Mouse (Mus musculus) stomach, embryonic 15.5 days (tissue): ENCODE measurements around the gene Gnptg. TPM values are rescaled to one million over a fixed set of nuclear protein-coding genes. Genes with fewer than 3 reads are reported as not detected.

Experiments used
- ATAC-seq: fragments of 200-750 bp; cut with Nextera tagmentation; 2 replicates; pipeline ENCODE4 v1.8.0; 2017; ENCODE audit warnings: low read depth, moderate number of reproducible peaks, moderate TSS enrichment; ENCODE audit not compliant: insufficient read depth, low FRiP score
- H3K27ac ChIP-seq: fragments of 300-500 bp; sonication (generic); 2 replicates; pipeline ENCODE4 v1.5.1; 2015; ENCODE audit warnings: mild to moderate bottlenecking, inconsistent platforms
- H3K27me3 ChIP-seq: fragments of 300-500 bp; sonication (generic); replicated peaks from 2 replicates; pipeline ENCODE4 v1.6.1; 2015; ENCODE audit warnings: inconsistent platforms
- H3K36me3 ChIP-seq: fragments of 300-500 bp; sonication (generic); 2 replicates; pipeline ENCODE4 v1.6.1; 2015; ENCODE audit warnings: inconsistent platforms
- H3K4me1 ChIP-seq: fragments of 300-500 bp; sonication (generic); 2 replicates; pipeline ENCODE4 v1.6.1; 2015; ENCODE audit warnings: inconsistent platforms
- H3K4me2 ChIP-seq: fragments of 300-500 bp; sonication (generic); 2 replicates; pipeline ENCODE4 v1.6.1; 2015; ENCODE audit warnings: mild to moderate bottlenecking, inconsistent platforms
- H3K4me3 ChIP-seq: fragments of 300-500 bp; sonication (generic); replicated peaks from 2 replicates; pipeline ENCODE4 v1.5.1; 2015; ENCODE audit warnings: inconsistent platforms
- H3K9ac ChIP-seq: fragments of 300-500 bp; sonication (generic); 2 replicates; pipeline ENCODE4 v1.6.1; 2015; ENCODE audit warnings: inconsistent platforms
- H3K9me3 ChIP-seq: fragments of 300-500 bp; sonication (generic); 2 replicates; pipeline ENCODE4 v1.6.1; 2016; ENCODE audit warnings: inconsistent platforms
- WGBS: fragments of 180-500 bp; shearing (Covaris S2); methylation state at CpG from one replicate; pipeline ENCODE4 v1.1.7; 2015; 5-methylcytosine and 5-hydroxymethylcytosine counted together
- polyA plus RNA-seq: library from polyadenylated mRNA; unstranded; fragments of >200 nt; fragmentation: Nextera tagmentation; extraction: Ambion mirVana; gene quantifications from 2 replicates; pipeline ENCODE4 v1.2.1, GENCODE M21; 2015

Gnptg gene
- polyA plus RNA-seq = 41.9 and 44.2 TPM in 2 replicates

- Histone ChIP-seq H3K9ac (peak within 1 kb of the TSS; percentile 99), H3K36me3 (peaks cover 16% of the 10 kb centered on the region), H3K27ac (peak within 1 kb of the TSS; percentile 85), H3K27me3 (no peaks in the 10 kb centered on the region), H3K4me1 (peaks cover 17% of the 10 kb centered on the region), H3K9me3 (no peaks in the 10 kb centered on the region), H3K4me2 (peak within 1 kb of the TSS; percentile 91), H3K4me3 (peak within 1 kb of the TSS; percentile 95)
- ATAC-seq = peak; percentile 81
- under 1% methylated on average over 80 of the region's 80 CpGs for WGBS
Measured at GRCm38 (mm10) chr17:25239695-25240636, at the start of gene Gnptg, which contains the start of gene Tsr3. Gene Gnptg (minus strand): TSS chr17:25240124. Gene Tsr3 (plus strand): TSS chr17:25240170.

DNA sequence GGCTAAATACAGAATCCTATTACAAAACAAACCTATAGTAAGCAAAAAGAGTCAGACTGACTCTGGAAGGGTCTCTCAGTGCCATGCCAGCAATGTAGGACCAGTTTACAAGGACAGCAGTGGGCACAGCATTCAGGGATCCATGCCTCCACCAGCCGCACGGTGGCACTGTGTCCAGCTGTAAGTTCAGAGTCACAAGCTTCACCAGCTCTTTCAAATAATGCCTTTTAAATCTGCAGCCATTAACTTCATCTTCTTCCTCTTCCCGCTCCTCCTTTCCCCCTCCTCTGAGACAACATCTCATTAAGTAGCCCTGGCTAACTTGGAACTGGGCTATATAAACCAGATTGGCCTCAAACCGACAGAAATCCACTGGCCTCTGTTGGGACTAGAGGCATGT lies 48.9 kb upstream of the Gnptg start:
- no peak overlapping the region for H3K4me3 ChIP-seq
- 21% methylated on average over 4 of the region's 4 CpGs for WGBS
- no peak overlapping the region for H3K27ac ChIP-seq
- no peaks in the 10 kb centered on the region for H3K27me3 ChIP-seq
- no peaks in the 10 kb centered on the region for H3K4me1 ChIP-seq
- H3K9ac ChIP-seq = no peak overlapping the region
- no peak for ATAC-seq
- H3K4me2 ChIP-seq = no peak overlapping the region
- no peaks in the 10 kb centered on the region for H3K36me3 ChIP-seq
- no peaks in the 10 kb centered on the region for H3K9me3 ChIP-seq

DNA sequence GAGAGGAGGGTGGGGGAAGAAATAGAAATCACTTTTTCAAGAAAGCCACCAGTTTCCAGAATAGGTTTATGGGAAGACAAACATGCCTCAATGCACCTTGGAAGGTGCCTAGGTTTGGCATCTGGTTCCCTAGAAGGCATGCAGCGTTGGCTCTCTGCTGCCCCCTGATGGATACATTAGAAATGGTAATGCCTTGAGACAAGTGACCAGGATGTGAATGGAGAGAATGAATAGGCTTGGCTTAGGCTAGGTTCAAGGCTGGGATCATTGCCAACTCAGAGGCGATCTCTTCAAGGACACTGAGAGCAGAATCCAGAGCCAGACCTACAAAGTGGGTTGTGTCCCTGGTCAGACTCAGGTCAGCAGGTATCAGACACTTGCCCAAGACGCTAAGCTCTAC lies 45.1 kb upstream of the Gnptg start:
- no peak overlapping the region for H3K4me2 ChIP-seq
- no peak overlapping the region for H3K27ac ChIP-seq
- H3K4me1 ChIP-seq = no peaks in the 10 kb centered on the region
- H3K4me3 ChIP-seq = no peak overlapping the region
- H3K9me3 ChIP-seq = no peaks in the 10 kb centered on the region
- no peaks in the 10 kb centered on the region for H3K27me3 ChIP-seq
- 22% methylated on average over 3 of the region's 3 CpGs for WGBS
- no peak overlapping the region for H3K9ac ChIP-seq
- H3K36me3 ChIP-seq = no peaks in the 10 kb centered on the region
- peak; percentile 39; the same call in 1 of the 2 replicates for ATAC-seq

- Histone ChIP-seq H3K27ac (no peak overlapping the region), H3K9ac (no peak overlapping the region), H3K4me1 (no peaks in the 10 kb centered on the region), H3K4me2 (no peak overlapping the region), H3K9me3 (no peaks in the 10 kb centered on the region), H3K36me3 (no peaks in the 10 kb centered on the region), H3K4me3 (no peak overlapping the region), H3K27me3 (no peaks in the 10 kb centered on the region)
- peak; percentile 76; the same call in 1 of the 2 replicates for ATAC-seq
- WGBS = 34% methylated on average over 11 of the region's 11 CpGs
Measured at GRCm38 (mm10) chr17:25282133-25282532, 42.2 kb upstream of the Gnptg start.

GRCm38 (mm10) chr17:25275833-25276232 lies 35.9 kb upstream of the Gnptg start:
- no peak overlapping the region for H3K9ac ChIP-seq
- no peaks in the 10 kb centered on the region for H3K36me3 ChIP-seq
- no peak overlapping the region for H3K4me3 ChIP-seq
- 96% methylated on average over 3 of the region's 3 CpGs for WGBS
- ATAC-seq = no peak
- H3K27me3 ChIP-seq = no peaks in the 10 kb centered on the region
- no peak overlapping the region for H3K27ac ChIP-seq
- peaks cover 16% of the 10 kb centered on the region for H3K4me1 ChIP-seq
- no peaks in the 10 kb centered on the region for H3K9me3 ChIP-seq
- no peak overlapping the region for H3K4me2 ChIP-seq

DNA sequence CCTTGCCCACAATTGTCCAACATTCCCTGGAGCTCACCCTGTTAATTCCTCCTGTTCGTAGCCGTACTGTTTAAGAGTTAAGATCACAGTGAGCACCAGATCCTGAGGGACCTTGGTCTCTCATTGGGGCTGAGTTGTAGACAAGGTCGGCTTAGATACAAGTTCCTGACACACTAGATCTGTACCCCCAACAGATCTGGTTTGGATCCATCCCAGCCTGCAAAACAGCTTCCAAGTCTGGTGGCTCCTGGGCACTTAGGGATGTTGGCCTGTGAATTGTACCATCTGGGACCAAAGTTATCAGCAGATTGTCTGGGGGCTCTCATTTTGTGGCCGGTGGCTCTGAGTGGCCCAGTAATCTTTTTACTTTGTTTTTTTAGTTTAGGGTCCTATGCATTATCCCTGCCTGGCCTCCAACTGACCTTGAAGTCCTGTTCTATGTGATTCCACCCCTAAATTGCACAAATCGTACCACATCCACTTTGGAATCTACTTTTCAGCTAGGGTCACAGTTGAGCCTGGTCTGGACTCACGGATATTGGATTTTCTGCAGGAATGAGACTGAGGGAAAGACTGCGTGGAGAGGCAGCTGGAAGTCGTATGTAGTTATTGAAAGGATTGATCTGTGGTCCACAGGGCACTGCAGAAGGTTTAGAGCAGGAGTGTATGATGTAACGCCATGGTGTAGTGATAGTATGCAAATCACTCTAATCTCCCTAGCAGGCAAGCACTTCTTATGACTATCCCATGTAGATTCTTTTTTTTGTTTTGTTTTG lies 34.8 kb upstream of the Gnptg start, which contains the start of gene Ube2i:
Gene Ube2i (minus strand): TSS at position 52 of the 776 bp plus-strand sequence.
- no peaks in the 10 kb centered on the region for H3K36me3 ChIP-seq
- H3K4me3 ChIP-seq = peak within 1 kb of the TSS; percentile 98
- H3K9ac ChIP-seq = peak within 1 kb of the TSS; percentile 99
- WGBS = 74% methylated on average over 9 of the region's 9 CpGs
- no peaks in the 10 kb centered on the region for H3K9me3 ChIP-seq
- peak within 1 kb of the TSS; percentile 98 for H3K27ac ChIP-seq
- peak within 1 kb of the TSS; percentile 52 for H3K4me2 ChIP-seq
- no peak for ATAC-seq
- H3K4me1 ChIP-seq = peaks cover 24% of the 10 kb centered on the region
- H3K27me3 ChIP-seq = no peaks in the 10 kb centered on the region

DNA sequence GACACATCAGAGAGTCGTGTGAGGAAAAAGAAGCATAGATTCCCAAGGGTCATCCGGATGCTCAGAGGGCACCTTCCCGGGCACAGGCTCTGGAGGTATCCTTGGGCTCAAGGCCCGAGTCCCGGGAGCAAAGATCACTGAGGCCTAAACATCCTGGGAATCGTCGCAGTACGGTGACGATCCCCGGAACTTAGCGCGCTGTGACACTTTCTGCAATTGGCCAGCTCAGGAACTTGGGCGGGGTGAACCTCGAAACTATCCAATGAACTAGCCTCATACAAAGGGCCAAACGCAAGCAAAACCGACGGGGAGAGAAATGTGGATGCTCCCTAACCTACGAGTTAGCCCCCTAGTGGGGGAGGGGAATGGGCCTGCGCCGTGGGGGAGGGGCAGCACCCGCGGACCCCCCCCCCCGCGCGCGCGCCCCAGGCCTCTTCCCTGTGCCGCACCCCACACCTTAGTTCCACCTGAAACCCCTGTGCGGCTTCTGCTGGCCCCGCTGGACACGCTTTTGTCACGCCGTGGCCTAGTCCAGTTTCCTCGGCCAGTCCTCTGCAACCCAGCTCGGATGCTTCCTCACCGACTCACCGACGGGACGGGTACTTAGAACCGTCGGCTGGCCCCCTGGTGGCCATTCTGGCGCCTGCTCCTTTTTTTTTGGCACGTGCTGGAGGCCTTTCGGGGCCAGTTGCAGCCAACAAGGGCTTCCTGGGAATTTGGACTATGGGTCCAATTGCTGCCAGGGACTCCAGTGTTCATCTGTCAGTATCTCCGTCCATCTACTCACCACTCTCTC lies 34.0 kb upstream of the Gnptg start:
- Histone ChIP-seq H3K9me3 (no peaks in the 10 kb centered on the region), H3K27me3 (no peaks in the 10 kb centered on the region), H3K27ac (peak overlapping the region; percentile 98), H3K9ac (peak overlapping the region; percentile 99), H3K4me3 (peak overlapping the region; percentile 98), H3K4me1 (peaks cover 24% of the 10 kb centered on the region), H3K4me2 (peak overlapping the region; percentile 52), H3K36me3 (peaks cover 5% of the 10 kb centered on the region)
- peak; percentile 82 for ATAC-seq
- WGBS = under 1% methylated on average over 45 of the region's 45 CpGs

GRCm38 (mm10) chr17:25272951-25273705 lies 33.2 kb upstream of the Gnptg start:
- Histone ChIP-seq H3K36me3 (peaks cover 13% of the 10 kb centered on the region), H3K27ac (peak overlapping the region; percentile 98), H3K27me3 (no peaks in the 10 kb centered on the region), H3K4me3 (peak overlapping the region; percentile 98), H3K4me1 (peaks cover 24% of the 10 kb centered on the region), H3K9me3 (no peaks in the 10 kb centered on the region), H3K9ac (peak overlapping the region; percentile 99), H3K4me2 (peak overlapping the region; percentile 92)
- peak; percentile 89 for ATAC-seq
- under 1% methylated on average over 92 of the region's 92 CpGs for WGBS

DNA sequence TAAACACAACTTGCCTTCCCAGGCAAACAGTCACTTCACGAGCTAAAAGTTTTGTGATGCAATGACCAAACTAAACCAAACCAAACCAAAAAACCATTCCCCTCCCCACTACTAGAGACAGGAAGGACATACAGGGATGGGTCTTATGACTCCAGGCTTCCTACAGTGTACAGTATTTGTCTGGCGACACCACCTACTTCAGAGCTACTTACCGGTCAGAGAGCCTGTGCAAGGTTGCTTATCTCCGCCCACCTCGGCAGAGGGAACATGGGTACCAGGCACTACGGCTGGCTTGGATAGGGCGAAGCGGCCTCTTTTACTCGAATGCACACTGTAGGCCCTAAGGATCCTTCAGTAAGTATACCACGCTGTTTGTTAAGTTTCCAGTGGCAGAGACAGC lies 32.4 kb upstream of the Gnptg start:
- Histone ChIP-seq H3K4me1 (peaks cover 24% of the 10 kb centered on the region), H3K27me3 (no peaks in the 10 kb centered on the region), H3K27ac (peak overlapping the region; percentile 98), H3K4me3 (peak overlapping the region; percentile 98), H3K36me3 (peaks cover 21% of the 10 kb centered on the region), H3K9me3 (no peaks in the 10 kb centered on the region), H3K9ac (peak overlapping the region; percentile 99), H3K4me2 (peak overlapping the region; percentile 92)
- no peak for ATAC-seq
- WGBS = 2% methylated on average over 10 of the region's 10 CpGs

DNA sequence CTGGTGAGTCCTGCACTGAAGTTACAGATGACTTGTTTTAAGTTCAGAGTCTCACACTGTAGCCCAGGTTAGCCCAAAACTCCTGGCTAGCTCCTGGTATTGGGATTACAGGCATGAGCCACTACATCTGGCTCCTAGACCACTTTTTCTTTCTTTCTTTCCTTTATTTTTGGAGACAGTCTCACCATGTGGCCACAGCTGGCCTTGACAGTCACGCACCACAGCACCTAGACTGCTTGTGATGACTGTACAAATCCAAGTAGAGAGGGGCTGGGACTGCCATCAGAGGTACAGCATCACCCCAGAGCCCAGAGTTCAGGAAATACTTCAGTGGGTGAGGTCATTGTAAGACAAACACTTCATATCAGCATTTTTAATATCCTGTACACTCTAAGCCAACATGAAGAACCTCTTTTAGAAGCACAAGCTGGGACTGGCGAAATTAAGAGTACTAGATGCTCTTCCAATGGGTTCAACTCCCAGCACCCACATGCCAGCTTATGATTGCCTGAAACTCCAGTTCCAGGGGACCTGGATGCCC lies 30.9 kb upstream of the Gnptg start:
- Histone ChIP-seq H3K27ac (no peak overlapping the region), H3K9ac (no peak overlapping the region), H3K4me2 (peak overlapping the region; percentile 92), H3K9me3 (no peaks in the 10 kb centered on the region), H3K36me3 (peaks cover 36% of the 10 kb centered on the region), H3K27me3 (no peaks in the 10 kb centered on the region), H3K4me1 (peaks cover 24% of the 10 kb centered on the region), H3K4me3 (peak overlapping the region; percentile 98; the same call in 1 of the 2 replicates)
- no peak for ATAC-seq
- 70% methylated on average over 2 of the region's 2 CpGs for WGBS
